Mouse (Mus musculus): ENCODE results near the gene Gm3739.
"Not testable (repeated sequence)": the region's sequence is repeated elsewhere in the genome, so short reads cannot be mapped to it uniquely, and the experiment has no call there.

The Gm3739 gene

DNA sequence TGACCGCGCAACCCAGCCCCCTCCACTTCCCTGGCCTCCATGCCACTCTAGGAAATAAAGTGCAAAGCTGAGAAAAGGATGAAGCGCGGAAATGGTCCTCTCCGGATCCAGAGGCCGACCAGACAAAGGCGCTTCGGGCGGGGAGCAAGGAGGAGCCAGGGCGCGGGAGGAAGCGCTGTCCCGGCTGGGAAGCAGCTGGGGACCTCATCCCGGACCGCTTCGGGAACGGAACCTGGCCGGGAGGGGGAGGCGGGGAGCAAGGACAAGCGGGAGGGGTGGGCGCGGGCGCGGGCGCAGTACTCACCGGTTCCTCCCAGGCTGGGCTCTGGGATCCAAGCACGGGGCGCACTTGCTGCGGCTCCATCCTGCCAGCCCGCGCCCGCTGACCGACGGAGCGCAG, at the start of gene Gm3739:
TSS of gene Gm3739 (minus strand) at position 389 of the 400 bp plus-strand sequence.
- DNase-seq = peak; percentile 3

DNA sequence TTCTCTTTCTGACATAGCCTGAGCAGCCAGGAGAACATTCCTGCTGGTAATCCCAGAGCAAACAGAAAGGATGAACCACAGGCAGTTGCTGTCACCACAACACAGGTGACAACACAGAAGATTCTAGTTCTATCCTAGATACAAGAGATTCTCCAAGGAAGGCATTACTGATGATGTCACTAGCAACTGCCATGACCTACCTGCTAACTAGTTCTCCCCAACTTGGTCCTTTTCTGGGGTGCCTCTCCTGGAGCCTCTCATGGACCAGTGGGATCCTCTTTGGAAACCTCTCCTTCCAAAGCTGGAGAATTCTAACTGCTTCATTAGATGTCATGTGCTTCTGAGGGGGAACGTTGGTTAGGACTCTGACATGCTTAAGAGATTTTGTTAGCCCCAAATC, 17.4 kb upstream of the Gm3739 start, which contains the start of gene Gm5797:
TSS of gene Gm5797 (minus strand) at position 101 of the 400 bp plus-strand sequence.
- DNase-seq = not testable (repeated sequence)

DNA sequence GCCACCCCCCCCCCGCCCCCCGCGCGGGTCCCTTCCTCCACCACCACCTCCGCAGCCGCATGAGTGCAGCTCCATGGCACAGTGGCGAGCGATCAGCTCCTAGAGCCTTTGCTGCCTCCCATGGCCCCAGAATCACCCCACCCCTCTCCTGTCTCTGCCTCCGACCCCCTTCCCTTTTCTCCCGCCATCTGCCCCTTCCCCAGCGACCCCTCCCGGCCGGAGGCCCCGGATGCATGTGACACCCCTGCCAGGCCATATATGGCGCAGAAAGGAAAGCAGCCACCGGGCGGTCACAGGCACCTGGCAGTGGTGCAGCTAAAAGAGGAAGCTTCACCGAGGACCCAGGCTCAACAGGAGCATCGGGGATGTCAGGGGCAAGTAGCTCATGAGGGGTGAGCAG, 244 bp upstream of the Gm3739 start:
- not testable (repeated sequence) for DNase-seq

DNA sequence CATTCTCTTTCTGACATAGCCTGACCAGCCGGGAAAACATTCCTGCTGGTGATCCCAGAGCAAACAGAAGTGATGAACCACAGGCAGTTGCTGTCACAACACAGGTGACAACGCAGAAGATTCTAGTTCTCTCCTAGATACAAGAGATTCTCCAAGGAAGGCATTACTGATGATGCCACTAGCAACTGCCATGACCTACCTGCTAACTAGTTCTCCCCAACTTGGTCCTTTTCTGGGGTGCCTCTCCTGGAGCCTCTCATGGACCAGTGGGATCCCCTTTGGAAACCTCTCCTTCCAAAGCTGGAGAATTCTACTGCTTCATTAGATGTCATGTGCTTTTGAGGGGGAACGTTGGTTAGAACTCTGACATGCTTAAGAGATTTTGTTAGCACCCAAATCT, 50.2 kb downstream of the Gm3739 start, which contains the start of gene Gm3727:
TSS of gene Gm3727 (minus strand) at position 101 of the 400 bp plus-strand sequence.
- not testable (repeated sequence) for DNase-seq

Data from cerebellum, adult 11-12 months (tissue).